Mouse (Mus musculus) frontal cortex, postnatal 25 days (tissue): ENCODE results near the gene Acaa1a.
A peak's percentile ranks its signal among the peaks of the same experiment; 100 is the strongest.
"Not testable (repeated sequence)": the region's sequence is repeated elsewhere in the genome, so short reads cannot be mapped to it uniquely, and the experiment has no call there.

Source experiments
- DNase-seq, 2 experiments: peaks; one replicate each; pipeline ENCODE4 v3.0.0; 2022; ENCODE audit warnings: low spot score in 2 of 2

Gene Acaa1a

GRCm38 (mm10) chr9:119339106-119339505 is 370 bp upstream of the Acaa1a start:
- DNase-seq: no peak

- no peak for DNase-seq
These were observed 720 bp downstream of the Acaa1a start for GRCm38 (mm10) chr9:119340212-119340580.

DNA sequence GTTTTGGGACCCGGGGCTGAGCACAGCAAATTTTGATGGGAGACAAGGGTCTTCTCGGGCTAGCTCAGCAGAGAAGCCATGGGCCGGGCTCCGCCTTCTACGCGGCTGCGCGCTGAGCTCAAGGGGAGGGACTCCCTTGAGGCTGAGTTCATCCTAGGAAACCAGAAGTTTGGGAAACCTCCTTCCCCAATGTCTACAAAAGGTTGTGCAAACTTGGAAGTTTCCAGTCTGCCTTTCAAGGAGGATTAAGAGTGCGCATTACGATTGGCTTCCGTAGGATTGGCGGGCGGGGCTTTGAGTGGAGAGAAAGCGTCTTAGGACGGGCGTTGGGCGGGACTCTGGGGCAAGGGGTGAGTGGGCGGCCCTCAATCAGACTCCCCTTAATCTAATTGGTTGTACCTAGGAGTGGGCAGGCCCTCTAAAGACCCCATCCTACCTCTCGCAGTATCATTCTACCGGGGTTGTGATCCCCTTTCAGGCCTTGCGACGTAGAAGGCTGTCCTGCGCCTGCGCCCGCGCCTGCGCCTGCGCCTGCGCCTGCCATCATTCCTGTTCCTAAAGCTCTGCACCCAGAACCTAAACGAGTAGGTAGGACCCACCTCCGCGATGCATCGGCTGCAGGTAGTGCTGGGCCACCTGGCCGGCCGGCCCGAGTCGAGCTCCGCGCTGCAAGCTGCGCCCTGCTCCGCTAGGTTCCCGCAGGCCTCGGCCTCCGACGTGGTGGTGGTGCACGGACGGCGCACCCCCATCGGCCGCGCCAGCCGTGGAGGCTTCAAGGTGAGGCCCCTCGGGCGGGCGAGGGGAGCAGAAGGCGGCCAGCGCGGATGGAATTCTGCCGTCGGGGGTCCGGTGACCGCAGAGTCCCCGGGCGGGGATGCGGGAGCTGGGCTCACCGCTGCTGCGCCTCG is 1.7 kb downstream of the Acaa1a start, which contains the start of gene Myd88:
TSS of gene Myd88 (minus strand) at position 503 of the 908 bp plus-strand sequence.
- peak; percentile 86 to 93 for DNase-seq

DNA sequence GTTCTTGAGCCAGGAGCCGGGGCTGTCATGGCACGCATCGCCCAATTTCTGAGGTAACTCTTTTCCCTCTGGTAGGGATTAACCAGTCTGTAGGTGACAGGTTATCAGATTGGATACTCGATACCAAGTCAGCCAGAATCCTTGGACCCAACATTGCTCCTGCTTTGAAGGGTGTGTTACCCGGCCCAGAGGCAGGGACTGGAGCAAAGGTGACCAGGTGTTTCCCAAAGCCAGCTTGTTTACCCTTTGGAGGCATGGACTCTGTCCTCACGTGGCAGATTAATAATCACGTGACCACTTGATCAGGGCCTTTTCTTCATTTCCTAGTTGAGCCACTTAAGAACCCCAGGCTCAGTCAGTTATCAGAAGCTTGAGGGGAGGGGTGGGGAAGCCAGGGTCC is 3.3 kb downstream of the Acaa1a start:
- no peak for DNase-seq

DNA sequence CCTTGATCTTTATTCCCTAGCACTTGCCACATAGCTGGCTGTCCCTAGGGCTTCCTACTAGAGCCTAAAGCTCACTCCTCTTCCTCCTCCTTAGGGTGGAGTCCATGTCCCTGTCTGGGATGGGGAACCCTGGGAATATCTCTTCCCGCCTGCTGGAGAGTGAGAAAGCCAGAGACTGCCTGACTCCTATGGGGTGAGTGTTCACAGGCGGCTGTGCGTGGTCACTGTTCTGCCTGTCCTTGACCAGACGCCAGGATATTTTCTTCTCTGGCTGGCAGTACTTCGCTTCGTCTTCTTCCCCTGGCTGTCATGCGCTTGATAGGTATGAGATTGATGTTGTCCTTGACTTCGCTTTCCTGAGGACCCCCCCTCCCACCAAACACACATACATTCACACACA is 6.9 kb downstream of the Acaa1a start:
- no peak for DNase-seq

DNA sequence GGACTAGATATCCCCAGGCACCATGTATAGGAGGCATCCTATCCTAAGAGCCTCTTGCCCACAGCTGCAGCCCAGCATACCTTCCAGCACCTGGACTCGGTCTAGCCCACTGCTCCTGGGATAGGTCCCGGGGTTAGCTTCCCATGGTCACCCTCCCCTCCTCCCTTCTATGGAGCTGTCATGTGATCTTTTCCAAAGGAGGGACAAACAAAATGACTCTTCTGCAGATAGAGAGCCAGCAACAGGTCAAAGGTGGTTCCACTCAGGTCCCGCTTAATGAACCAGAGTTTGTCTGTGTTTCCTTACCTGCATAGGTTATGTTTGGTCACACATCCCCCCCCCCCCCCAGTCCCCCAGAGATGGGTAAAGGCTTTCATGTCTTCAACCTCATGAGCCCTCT is 11.1 kb downstream of the Acaa1a start:
- DNase-seq: no peak

DNA sequence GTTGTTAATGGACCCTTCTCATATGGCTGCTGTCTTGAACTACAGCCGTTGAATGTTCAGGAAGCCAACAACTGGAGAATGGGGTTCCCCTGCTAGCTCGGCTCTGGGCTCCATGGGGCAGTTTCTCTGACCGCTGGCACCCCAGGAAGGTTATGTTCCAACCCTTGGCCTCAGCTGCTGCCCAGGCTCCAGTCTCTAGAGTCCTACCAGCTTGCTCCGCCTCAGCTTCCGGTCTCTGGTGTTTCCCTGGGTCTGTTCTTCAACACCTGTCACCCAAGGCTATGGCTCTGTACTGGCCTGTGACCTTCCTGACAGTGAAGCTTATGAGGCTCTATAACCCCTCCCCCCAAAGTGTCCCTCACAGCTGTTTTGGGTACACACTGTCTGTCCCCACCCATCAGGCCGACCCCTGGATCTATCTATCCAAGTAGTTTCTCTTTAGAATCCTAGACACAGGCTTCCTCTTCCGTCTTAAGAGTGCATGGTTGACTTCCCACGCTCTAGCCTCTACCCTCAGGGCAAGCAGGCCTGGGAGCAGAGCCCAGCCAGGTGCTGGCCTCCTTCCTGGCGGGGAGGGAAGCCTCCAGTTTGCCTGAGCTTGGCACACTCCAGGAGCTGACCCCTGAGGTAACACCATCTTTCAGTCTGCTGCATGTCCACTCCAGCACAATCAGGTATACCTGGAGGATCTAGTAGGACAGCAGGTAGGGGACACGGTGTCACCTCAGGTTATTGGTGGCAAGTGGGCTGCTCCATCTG is 11.7 kb downstream of the Acaa1a start:
- no peak for DNase-seq

GRCm38 (mm10) chr9:119352060-119352459 is 12.6 kb downstream of the Acaa1a start:
- peak in 1 of 2 experiments; percentile 56 for DNase-seq

DNA sequence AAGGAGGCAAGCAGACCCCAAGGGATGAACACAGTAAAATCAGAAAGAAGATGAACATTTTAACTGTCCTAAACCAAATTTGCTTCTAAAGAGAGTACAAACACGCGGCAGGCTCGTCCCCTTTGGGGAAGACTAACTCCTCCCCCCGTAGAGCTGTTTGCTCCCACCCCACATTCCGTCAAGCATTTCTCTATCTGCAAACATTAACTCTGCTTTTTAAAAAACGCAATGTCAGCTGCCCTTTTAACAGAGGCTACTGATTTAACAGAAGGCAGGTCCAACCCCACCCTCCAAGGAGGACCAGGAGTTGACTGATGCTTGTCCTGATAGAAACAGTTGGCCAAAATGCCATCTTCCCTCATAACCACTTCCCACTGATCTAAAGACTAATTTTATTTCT is 14.4 kb downstream of the Acaa1a start:
- DNase-seq: no peak

DNA sequence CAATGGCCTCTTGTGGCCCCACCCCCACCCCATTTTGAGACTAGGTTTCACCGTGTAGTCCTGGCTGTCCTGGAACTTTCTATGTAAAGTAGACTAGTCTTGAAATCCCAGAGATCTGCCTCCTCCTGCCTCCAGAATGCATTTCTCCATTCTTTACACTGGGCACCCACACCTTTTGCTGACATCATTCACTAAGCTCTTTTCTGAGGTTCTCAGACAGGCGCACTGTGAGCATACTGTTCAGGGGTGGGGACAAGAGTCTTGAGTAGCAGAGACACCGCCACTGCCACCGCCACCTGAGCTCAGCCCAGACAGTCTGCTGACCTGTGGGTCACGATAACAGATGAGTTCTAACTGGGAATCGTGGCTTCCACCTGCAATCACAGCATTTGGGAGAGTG is 16.5 kb downstream of the Acaa1a start:
- no peak for DNase-seq

- peak; percentile 78 to 87 for DNase-seq
These were observed 18.0 kb downstream of the Acaa1a start, which contains the start of gene Xylb for GRCm38 (mm10) chr9:119357331-119358057. Gene Xylb, plus strand, starts transcription at chr9:119357381.

- DNase-seq: no peak
These were observed 18.6 kb downstream of the Acaa1a start for GRCm38 (mm10) chr9:119358058-119358429.

DNA sequence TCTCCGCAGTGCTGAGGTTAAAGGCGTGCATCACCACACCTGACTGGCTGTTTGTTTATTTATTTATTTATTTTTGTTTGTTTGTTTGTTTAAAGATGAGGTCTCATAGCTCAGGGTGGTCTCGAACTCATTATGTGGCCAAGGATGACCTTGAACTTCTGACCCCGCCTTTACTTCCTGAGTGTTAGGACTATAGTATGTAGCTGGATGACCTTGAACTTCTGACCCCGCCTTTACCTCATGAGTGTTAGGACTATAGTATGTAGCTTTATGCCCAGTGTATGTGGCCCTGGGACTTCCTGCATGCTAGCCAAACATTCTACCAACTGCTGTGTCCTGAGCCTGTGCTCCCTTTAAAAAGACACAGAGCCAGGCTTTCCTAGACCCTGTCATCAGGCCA is 21.9 kb downstream of the Acaa1a start:
- no peak for DNase-seq

- DNase-seq: no peak
These were observed 23.8 kb downstream of the Acaa1a start for GRCm38 (mm10) chr9:119363229-119363628.

- no peak for DNase-seq
These were observed 25.8 kb downstream of the Acaa1a start, which contains the start of gene Slc22a14 for GRCm38 (mm10) chr9:119365284-119365683. Gene Slc22a14, minus strand, starts transcription at chr9:119365553.

- no peak for DNase-seq
These were observed 28.9 kb downstream of the Acaa1a start for GRCm38 (mm10) chr9:119368367-119368766.

DNA sequence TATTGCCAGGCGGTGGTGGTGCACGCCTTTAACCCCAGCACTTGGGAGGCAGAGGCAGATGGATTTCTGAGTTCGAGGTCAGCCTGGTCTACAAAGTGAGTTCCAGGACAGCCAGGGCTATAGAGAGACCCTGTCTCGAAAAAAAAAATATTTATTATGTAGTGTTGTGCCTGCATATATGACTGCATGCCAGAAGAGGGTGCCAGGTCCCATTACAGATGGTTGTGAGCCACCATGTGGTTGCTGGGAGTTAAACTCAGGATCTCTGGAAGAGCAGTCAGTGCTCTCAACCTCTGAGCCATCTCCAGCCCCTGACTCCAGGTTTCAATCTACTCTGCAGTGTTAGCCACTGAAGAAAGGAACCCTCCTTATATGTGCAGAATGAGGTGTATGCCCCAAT is 31.3 kb downstream of the Acaa1a start:
- DNase-seq: not testable (repeated sequence)

DNA sequence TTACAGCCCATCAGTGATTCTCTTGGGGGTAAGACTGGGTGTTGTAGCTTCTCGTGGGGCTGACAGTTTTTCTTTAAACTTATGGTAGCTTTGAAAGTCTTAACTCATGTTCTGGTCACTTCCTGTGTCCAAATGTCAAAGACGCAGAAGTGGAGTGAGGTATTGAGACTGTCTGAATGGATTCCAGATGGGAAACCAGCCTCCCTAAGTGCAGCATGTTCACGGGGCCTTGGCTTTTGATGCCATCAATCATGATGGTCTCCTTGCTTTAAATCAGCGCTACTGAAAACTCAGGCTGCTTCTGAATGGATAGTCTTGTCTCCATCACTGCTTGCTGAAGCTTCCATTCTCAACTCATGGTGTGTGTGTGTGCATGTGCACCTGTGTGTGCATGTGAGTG is 31.8 kb downstream of the Acaa1a start:
- no peak for DNase-seq

DNA sequence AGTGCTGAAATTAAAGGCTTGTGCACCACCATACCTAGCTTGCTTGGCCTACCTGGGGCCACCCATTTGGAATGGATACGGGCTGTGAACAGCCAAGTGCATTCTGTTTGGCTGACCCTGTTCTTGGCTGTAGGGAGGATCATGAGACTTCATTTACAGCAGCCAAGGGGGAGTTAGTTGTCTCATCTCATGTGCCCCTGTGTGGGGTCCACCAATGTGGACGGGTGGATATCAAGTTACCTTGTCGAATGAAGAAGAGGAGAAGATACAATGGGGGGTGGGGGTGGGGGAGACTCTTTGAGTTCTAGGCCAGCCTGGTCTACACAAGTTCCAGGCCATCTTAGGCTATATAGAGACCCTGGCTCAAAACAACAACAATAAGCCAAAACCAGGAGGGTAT is 35.5 kb downstream of the Acaa1a start:
- DNase-seq: no peak

GRCm38 (mm10) chr9:119375556-119375955 is 36.1 kb downstream of the Acaa1a start:
- DNase-seq: no peak

DNA sequence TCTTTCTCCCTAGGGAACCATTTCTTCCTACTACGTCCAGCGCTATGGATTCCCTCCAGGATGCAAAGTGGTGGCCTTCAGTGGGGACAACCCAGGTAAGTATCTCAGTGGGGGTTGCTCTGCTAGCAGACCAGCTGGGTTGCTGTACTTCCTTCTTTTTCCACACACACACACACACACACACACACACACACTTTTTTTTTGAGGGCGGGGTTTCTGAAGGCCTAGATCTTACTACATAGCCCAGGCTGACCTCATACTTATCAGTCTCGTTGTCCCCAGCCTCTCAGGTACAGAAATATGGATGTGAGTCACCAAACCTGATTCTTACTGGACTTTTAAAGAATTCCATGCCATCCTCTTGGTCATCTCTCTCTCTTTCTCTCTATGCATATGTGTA is 38.8 kb downstream of the Acaa1a start:
- no peak for DNase-seq

GRCm38 (mm10) chr9:119382603-119383002 is 43.1 kb downstream of the Acaa1a start:
- DNase-seq: no peak
